Mouse (Mus musculus): ENCODE results near the gene Hoxd4.

The Hoxd4 gene

DNA sequence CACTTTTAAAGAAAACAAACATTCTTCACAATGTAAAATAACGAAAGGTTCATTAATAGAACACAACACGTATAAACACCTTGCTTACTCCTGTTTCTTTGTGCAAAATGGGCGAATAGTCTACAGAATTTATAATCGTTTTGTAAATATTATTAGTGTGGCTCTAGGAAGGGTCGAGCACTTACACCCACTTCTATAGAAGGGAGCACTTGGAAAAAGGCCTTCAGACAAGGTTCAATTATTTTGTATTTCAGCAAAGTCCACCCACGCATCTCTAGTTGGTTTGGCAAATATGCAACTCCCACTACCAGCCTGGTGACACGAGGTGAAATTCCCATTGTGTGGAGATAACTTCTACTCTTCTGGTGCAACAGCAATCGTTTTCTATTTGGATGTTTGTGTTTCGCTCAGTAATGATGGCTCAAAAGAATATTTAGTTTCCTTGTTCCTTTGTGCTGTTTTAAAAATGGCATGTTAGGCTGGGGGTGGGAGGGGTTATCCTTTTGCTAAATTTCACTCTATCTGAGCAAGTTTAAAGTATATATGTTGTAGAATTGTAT lies 36.8 kb downstream of the Hoxd4 start:
- no peak for DNase-seq

DNA sequence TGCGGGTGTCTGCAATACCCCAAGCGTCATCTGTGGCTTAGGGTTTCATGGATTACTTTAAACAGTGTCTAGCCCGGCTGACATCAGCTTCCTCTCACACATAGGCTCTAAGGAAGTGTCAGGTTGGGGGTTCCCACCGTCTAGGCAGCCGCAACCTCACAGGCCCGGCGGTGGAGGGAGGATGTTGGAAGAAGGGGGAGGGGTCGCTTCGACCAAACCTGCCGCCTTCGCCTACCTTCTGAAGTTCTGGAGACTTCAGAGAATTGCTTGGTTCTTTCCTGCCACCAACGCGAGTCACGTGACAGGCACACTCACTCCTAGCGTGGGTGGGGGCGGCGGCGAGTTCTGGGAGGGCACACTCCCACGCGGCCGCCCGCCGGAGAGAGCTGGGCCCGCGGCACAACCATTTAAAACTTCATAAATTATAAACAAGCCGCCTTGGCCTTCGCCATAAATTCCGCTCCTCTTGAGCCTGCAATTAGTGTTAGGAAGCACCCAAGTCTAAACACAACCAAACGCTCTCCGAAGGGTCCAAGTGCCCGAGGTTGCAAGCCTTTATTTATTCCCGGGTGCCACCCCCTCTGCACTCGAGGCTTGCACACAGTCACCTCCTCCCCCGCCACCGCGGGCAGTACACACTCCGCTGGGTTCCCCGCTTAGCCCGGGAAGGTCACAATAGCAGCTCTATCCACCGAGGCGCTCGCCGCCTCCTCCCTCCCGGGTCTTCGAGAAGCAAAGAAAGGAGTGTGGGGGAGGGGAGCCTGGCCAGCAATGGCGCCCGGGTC lies 37.8 kb downstream of the Hoxd4 start:
- no peak for DNase-seq

GRCm38 (mm10) chr2:74750731-74751250 lies 39.1 kb downstream of the Hoxd4 start:
- no peak for DNase-seq

DNA sequence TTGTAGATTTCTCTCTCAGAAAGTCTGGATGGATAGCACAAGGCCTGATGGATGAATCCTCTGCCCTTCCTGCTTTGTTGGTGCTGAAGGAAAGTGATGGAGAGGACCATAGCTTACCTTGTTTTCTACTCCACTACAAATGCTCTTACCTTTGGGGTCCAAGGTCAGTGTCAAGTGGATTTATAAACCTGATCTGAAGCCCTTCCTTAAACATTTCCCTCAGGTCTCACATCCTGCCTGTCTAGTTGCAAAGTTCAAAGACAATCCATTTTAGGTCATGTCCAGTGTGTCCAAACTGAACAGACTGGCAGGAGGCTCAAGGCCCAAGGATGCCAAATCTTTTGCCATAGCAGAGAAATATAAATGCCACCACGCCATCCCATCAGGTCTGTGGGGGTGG lies 40.1 kb downstream of the Hoxd4 start:
- no peak for DNase-seq

DNA sequence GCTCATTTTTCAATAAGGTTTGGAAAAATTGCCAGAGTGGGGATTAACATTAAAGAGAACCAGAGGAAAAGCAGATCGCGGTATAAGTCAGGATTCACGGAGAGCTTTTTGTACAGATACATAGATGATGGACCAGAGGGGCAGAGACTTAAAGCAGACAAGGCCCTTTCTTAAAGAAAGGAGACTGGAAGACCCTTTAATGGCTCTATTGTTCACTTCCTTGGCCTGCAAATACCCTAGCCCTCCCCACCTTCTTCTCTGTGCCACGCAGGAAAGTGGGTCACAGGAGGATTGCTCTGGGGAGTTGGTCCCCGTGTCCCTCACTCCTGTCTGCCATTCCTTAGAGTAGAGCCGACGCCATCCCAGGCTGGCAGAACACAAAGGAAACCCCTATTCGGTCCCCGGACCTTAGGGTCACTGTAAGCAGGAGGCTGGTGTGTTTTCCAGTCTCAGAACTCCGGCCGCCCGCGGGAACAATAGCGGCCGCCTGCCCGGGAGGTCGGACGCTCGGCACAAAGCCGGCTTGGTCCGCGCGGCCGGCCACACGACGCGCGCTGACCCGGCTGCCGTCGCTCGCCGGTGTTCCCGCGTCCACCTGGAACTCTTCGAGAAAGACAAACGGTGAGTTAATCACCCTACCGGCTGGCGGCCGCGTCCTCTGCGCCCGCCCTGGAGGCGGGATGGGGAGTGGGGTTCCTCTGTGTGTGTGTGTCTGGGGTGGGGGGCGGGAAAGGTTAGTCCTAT lies 40.9 kb downstream of the Hoxd4 start:
- DNase-seq = no peak

GRCm38 (mm10) chr2:74753175-74753523 lies 41.4 kb downstream of the Hoxd4 start:
- no peak for DNase-seq

DNA sequence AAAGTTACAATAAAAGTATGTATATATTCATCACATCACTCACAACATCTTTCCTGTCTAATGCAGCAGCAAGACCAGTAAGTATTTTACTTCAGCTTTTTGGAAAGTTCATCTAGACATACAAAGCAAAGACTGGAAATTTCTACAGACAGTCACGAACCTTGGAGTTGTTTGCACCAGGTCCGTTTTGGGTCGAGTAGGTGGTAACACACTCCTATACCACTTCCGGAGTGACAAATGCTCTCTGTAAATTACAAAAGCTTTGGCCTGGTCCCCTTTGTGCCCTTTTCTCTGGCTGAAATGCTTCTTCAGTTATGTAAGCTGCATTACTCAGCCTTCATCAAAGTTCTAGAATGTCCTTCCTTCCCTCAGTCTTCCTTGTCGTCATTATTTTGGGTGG lies 42.0 kb downstream of the Hoxd4 start:
- no peak for DNase-seq

GRCm38 (mm10) chr2:74760146-74760545 lies 48.4 kb downstream of the Hoxd4 start:
- DNase-seq = no peak

DNA sequence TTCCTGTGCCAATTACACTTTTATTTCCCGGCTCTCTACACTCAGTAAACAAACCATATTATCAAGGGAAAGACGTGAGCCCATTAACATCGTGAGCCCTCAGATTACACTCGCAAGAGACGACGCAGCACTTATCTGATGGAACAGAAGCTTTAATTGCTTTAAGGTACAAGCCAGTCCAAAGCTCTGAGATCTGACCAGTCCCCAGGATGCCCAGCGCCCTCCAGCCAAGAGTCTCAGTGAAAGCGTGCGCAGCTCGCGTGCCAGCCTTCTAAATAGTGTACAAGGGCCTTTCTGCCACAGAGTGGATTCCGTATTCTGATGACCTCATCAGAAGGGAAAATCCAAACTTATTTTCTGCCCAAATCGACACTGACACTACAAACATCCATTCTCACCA lies 50.2 kb downstream of the Hoxd4 start:
- DNase-seq = no peak

- no peak for DNase-seq
Measured at GRCm38 (mm10) chr2:74762522-74763244, 51.0 kb downstream of the Hoxd4 start, which contains the start of gene Hoxd1. Gene Hoxd1 (plus strand): TSS chr2:74762980.

- no peak for DNase-seq
Measured at GRCm38 (mm10) chr2:74763245-74763735, 51.6 kb downstream of the Hoxd4 start.

DNA sequence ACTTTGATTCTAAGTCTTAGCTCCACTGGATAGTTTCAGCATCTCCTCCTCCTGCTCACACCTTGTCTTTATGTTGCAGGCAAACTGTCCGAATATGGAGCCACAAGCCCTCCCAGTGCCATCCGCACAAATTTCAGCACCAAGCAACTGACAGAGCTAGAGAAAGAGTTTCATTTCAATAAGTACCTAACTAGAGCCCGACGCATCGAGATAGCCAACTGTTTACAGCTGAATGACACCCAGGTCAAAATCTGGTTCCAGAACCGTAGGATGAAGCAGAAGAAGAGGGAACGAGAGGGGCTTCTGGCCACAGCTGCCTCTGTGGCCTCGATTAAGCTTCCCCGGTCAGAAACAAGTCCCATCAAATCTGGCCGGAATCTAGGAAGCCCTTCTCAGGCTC lies 52.2 kb downstream of the Hoxd4 start:
- DNase-seq = no peak

DNA sequence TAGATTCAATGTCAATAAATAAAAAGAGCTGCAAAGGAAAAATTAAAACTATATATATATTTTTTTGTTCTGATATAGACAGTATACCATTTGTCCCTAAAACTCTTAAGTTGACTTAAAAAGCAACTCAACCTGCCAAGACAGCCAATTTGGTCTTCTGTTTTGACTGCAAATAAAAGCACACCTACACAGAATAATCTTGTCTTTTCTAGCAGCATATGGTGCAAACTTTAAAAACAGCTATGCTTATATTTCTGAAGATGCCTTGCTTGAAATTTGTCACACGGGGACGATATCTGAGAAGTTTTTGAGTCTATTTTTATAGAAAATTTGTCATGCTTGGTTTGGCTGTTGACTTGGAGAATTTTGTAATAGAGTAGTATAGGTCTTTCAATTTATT lies 62.6 kb downstream of the Hoxd4 start:
- DNase-seq = no peak

GRCm38 (mm10) chr2:74777536-74778275 lies 66.0 kb downstream of the Hoxd4 start:
- no peak for DNase-seq

Data from liver (tissue).